Mouse (Mus musculus) midbrain, embryonic 10.5 days (tissue): ENCODE measurements around the gene Cisd1. TPM values are rescaled to one million over a fixed set of nuclear protein-coding genes. Genes with fewer than 3 reads are reported as not detected.

Source experiments
- DNase-seq: peaks from one replicate; pipeline ENCODE4 v3.0.0-alpha.2; 2017; ENCODE audit warnings: low spot score
- H3K27ac ChIP-seq: fragments of 300-500 bp; sonication (generic); replicated peaks from 2 replicates; pipeline ENCODE4 v1.5.1; 2016; ENCODE audit warnings: mild to moderate bottlenecking
- H3K27me3 ChIP-seq: fragments of 300-500 bp; sonication (generic); 2 replicates; pipeline ENCODE4 v1.6.1; 2016; ENCODE audit warnings: low read depth, mild to moderate bottlenecking; ENCODE audit not compliant: poor library complexity, severe bottlenecking
- H3K36me3 ChIP-seq: fragments of 300-500 bp; sonication (generic); 2 replicates; pipeline ENCODE4 v1.6.1; 2016; ENCODE audit warnings: mild to moderate bottlenecking, moderate library complexity
- H3K4me1 ChIP-seq: fragments of 300-500 bp; sonication (generic); 2 replicates; pipeline ENCODE4 v1.6.1; 2016
- H3K4me3 ChIP-seq: fragments of 300-500 bp; sonication (generic); 2 replicates; pipeline ENCODE4 v1.5.1; 2016; ENCODE audit warnings: mild to moderate bottlenecking, moderate library complexity
- H3K9me3 ChIP-seq: fragments of 300-500 bp; sonication (generic); replicated peaks from 2 replicates; pipeline ENCODE4 v1.6.1; 2016; ENCODE audit warnings: mild to moderate bottlenecking
- WGBS: fragments of 180-500 bp; shearing (Covaris S2); methylation state at CpG from one replicate; pipeline ENCODE4 v1.1.7; 2016; 5-methylcytosine and 5-hydroxymethylcytosine counted together
- polyA plus RNA-seq: library from polyadenylated mRNA; unstranded; fragments of >200 nt; fragmentation: Nextera tagmentation; extraction: Ambion mirVana; gene quantifications from 2 replicates; pipeline ENCODE4 v1.2.1, GENCODE M21; 2016

Gene Cisd1
- polyA plus RNA-seq, 1 experiment from 2014 or later, result 154 TPM

GRCm38 (mm10) chr10:71306759-71307158, 38.0 kb downstream of the Cisd1 start:
- DNase-seq, result no peak
- Histone ChIP-seq H3K4me1 (no peaks in the 10 kb centered on the region; the same call in 1 of the 2 replicates), H3K27me3 (no peaks in the 10 kb centered on the region), H3K36me3 (no peaks in the 10 kb centered on the region), H3K9me3 (no peaks in the 10 kb centered on the region), H3K4me3 (no peak overlapping the region), H3K27ac (no peak overlapping the region)
- WGBS, result 71% methylated on average over 6 of the region's 6 CpGs

- Histone ChIP-seq H3K4me1 (no peaks in the 10 kb centered on the region; the same call in 1 of the 2 replicates), H3K27me3 (no peaks in the 10 kb centered on the region), H3K27ac (no peak overlapping the region), H3K9me3 (no peaks in the 10 kb centered on the region), H3K36me3 (no peaks in the 10 kb centered on the region), H3K4me3 (peak overlapping the region; percentile 41)
- 22% methylated on average over 6 of the region's 6 CpGs for WGBS
- peak; percentile 46 for DNase-seq
Observed at GRCm38 (mm10) chr10:71306190-71306589, 38.6 kb downstream of the Cisd1 start.

- H3K9me3 ChIP-seq, result no peaks in the 10 kb centered on the region
- H3K27ac ChIP-seq, result no peak overlapping the region
- H3K36me3 ChIP-seq, result no peaks in the 10 kb centered on the region
- H3K4me3 ChIP-seq, result no peak overlapping the region
- no peaks in the 10 kb centered on the region for H3K27me3 ChIP-seq
- DNase-seq, result no peak
- no peaks in the 10 kb centered on the region; the same call in 1 of the 2 replicates for H3K4me1 ChIP-seq
- WGBS, result 25% methylated on average over 5 of the region's 5 CpGs
Observed at GRCm38 (mm10) chr10:71302490-71302889, 42.3 kb downstream of the Cisd1 start.

- no peaks in the 10 kb centered on the region for H3K9me3 ChIP-seq
- no peak for DNase-seq
- WGBS, result 84% methylated on average over 16 of the region's 16 CpGs
- no peak overlapping the region for H3K4me3 ChIP-seq
- H3K27ac ChIP-seq, result no peak overlapping the region
- no peaks in the 10 kb centered on the region for H3K27me3 ChIP-seq
- no peaks in the 10 kb centered on the region for H3K4me1 ChIP-seq
- H3K36me3 ChIP-seq, result no peaks in the 10 kb centered on the region
Observed at GRCm38 (mm10) chr10:71300161-71300560, 44.6 kb downstream of the Cisd1 start.

GRCm38 (mm10) chr10:71293245-71293644, 51.5 kb downstream of the Cisd1 start:
- Histone ChIP-seq H3K4me1 (peaks cover 16% of the 10 kb centered on the region), H3K9me3 (no peaks in the 10 kb centered on the region), H3K4me3 (no peak overlapping the region), H3K27me3 (no peaks in the 10 kb centered on the region), H3K27ac (no peak overlapping the region), H3K36me3 (no peaks in the 10 kb centered on the region)
- 55% methylated on average over 4 of the region's 4 CpGs for WGBS
- DNase-seq, result no peak

GRCm38 (mm10) chr10:71292254-71292653, 52.5 kb downstream of the Cisd1 start:
- H3K36me3 ChIP-seq, result no peaks in the 10 kb centered on the region
- peak overlapping the region; percentile 37 for H3K4me3 ChIP-seq
- no peak for DNase-seq
- 13% methylated on average over 11 of the region's 11 CpGs for WGBS
- H3K27ac ChIP-seq, result no peak overlapping the region
- no peaks in the 10 kb centered on the region for H3K9me3 ChIP-seq
- H3K4me1 ChIP-seq, result peaks cover 16% of the 10 kb centered on the region
- peaks cover 2% of the 10 kb centered on the region; the same call in 1 of the 2 replicates for H3K27me3 ChIP-seq

GRCm38 (mm10) chr10:71291801-71292200, 53.0 kb downstream of the Cisd1 start:
- Histone ChIP-seq H3K27ac (no peak overlapping the region), H3K4me3 (peak overlapping the region; percentile 37), H3K4me1 (peaks cover 16% of the 10 kb centered on the region), H3K9me3 (no peaks in the 10 kb centered on the region), H3K27me3 (peaks cover 6% of the 10 kb centered on the region), H3K36me3 (no peaks in the 10 kb centered on the region)
- no peak for DNase-seq
- 20% methylated on average over 4 of the region's 4 CpGs for WGBS

- no peak for DNase-seq
- Histone ChIP-seq H3K4me3 (no peak overlapping the region), H3K9me3 (no peaks in the 10 kb centered on the region), H3K36me3 (no peaks in the 10 kb centered on the region), H3K27ac (no peak overlapping the region), H3K4me1 (peaks cover 16% of the 10 kb centered on the region), H3K27me3 (peaks cover 12% of the 10 kb centered on the region)
- WGBS, result 28% methylated on average over 3 of the region's 3 CpGs
Observed at GRCm38 (mm10) chr10:71291179-71291661, 53.5 kb downstream of the Cisd1 start.

- peak within 1 kb of the TSS; percentile 93 for H3K27ac ChIP-seq
- H3K9me3 ChIP-seq, result no peaks in the 10 kb centered on the region
- H3K4me1 ChIP-seq, result peaks cover 31% of the 10 kb centered on the region
- peaks cover 18% of the 10 kb centered on the region for H3K27me3 ChIP-seq
- H3K4me3 ChIP-seq, result peak within 1 kb of the TSS; percentile 69
- peak; percentile 87 for DNase-seq
- WGBS, result 0% methylated on average over 50 of the region's 50 CpGs
- peaks cover 14% of the 10 kb centered on the region for H3K36me3 ChIP-seq
Observed at GRCm38 (mm10) chr10:71285126-71285580, 59.6 kb downstream of the Cisd1 start, which contains the start of gene Ube2d1. TSS of gene Ube2d1 (minus strand) at chr10:71285262.

GRCm38 (mm10) chr10:71284511-71285125, 60.1 kb downstream of the Cisd1 start:
- peaks cover 19% of the 10 kb centered on the region for H3K36me3 ChIP-seq
- under 1% methylated on average over 41 of the region's 41 CpGs for WGBS
- H3K27me3 ChIP-seq, result peaks cover 18% of the 10 kb centered on the region
- DNase-seq, result peak; percentile 71
- no peaks in the 10 kb centered on the region for H3K9me3 ChIP-seq
- peak overlapping the region; percentile 93 for H3K27ac ChIP-seq
- peak overlapping the region; percentile 69 for H3K4me3 ChIP-seq
- H3K4me1 ChIP-seq, result peaks cover 31% of the 10 kb centered on the region

- H3K27me3 ChIP-seq, result peaks cover 18% of the 10 kb centered on the region
- H3K27ac ChIP-seq, result peak overlapping the region; percentile 93
- H3K9me3 ChIP-seq, result no peaks in the 10 kb centered on the region
- peaks cover 31% of the 10 kb centered on the region for H3K4me1 ChIP-seq
- DNase-seq, result no peak
- 22% methylated on average over 8 of the region's 8 CpGs for whole genome bisulfite sequencing
- peak overlapping the region; percentile 69 for H3K4me3 ChIP-seq
- peaks cover 23% of the 10 kb centered on the region for H3K36me3 ChIP-seq
Observed at GRCm38 (mm10) chr10:71284131-71284510, 60.6 kb downstream of the Cisd1 start.
